Mouse (Mus musculus) testis, adult 2 months (tissue): Measurements from ENCODE around the gene Evi5l.

ENCODE experiments used
- CTCF ChIP-seq: fragments of 200-500 bp; IDR thresholded peaks from 2 replicates; pipeline ENCODE4 v1.5.1; 2012; ENCODE audit warnings: low read depth, mild to moderate bottlenecking, inconsistent platforms, low read length, moderate library complexity; ENCODE audit not compliant: control insufficient read depth, insufficient read depth, insufficient replicate concordance
- POLR2A ChIP-seq: fragments of 200-500 bp; IDR thresholded peaks from 2 replicates; pipeline ENCODE4 v1.6.1; 2012; ENCODE audit warnings: low read depth, mild to moderate bottlenecking, inconsistent platforms, low read length, moderate library complexity; ENCODE audit not compliant: control insufficient read depth

GRCm38 (mm10) chr8:4250306-4250970 is 84.1 kb downstream of the Evi5l start:
- TF ChIP-seq CTCF, result peak; percentile 74; the same call in 1 of the 2 replicates
- peak; percentile 14; the same call in 1 of the 2 replicates for TF ChIP-seq POLR2A
